Mouse (Mus musculus): ENCODE data around the gene Sec14l2. TPM values are rescaled to one million over a fixed set of nuclear protein-coding genes. Genes with fewer than 3 reads are reported as not detected.
"Not testable (repeated sequence)": the region's sequence is repeated elsewhere in the genome, so short reads cannot be mapped to it uniquely, and the experiment has no call there.

Gene Sec14l2
- polyA plus RNA-seq, 1 experiment from 2014 or later = 2.6 TPM

- Histone ChIP-seq H3K4me1 (no peaks in the 10 kb centered on the region), H3K4me2 (no peak overlapping the region), H3K27ac (no peak overlapping the region), H3K36me3 (replicated peaks) (peaks cover 26% of the 10 kb centered on the region), H3K4me3 (replicated peaks) (no peak overlapping the region), H3K27me3 (no peaks in the 10 kb centered on the region), H3K9ac (0 out of 2 replicates have a peak overlapping the region, but pooled peaks have one; percentile 17), H3K9me3 (no peaks in the 10 kb centered on the region)
- WGBS = 87% methylated on average over 10 of the region's 10 CpGs
- no peak for ATAC-seq (ENCODE audit: low FRiP score)
These were observed 23.9 kb upstream of the Sec14l2 start for GRCm38 (mm10) chr11:4147098-4147497.

DNA sequence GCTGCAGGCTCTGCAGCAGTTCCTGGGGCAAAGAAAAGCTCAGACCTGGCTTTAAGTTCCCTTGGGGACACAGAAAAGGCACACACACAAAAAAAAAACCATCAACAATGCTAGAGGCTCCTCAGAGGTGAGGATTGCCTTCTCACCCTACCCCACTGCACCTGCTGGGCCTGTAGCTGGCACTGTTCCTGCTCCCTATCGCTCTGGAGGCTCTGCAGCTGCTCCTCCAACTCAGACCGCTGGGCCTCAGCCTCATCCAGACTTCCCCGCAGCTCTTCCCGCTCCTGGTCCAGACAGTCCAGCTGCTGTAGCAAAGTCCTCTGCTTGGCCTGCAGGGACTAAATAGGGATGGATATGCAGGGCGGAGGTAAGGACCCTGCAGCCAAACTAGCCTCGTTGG is 23.2 kb upstream of the Sec14l2 start:
- H3K27ac ChIP-seq = no peak overlapping the region
- H3K9me3 ChIP-seq = no peaks in the 10 kb centered on the region
- H3K4me3 ChIP-seq (replicated peaks) = no peak overlapping the region
- no peaks in the 10 kb centered on the region for H3K27me3 ChIP-seq
- H3K4me1 ChIP-seq = no peaks in the 10 kb centered on the region
- 77% methylated on average over 6 of the region's 6 CpGs for WGBS
- no peak for ATAC-seq (ENCODE audit: low FRiP score)
- H3K36me3 ChIP-seq (replicated peaks) = peaks cover 33% of the 10 kb centered on the region
- 0 out of 2 replicates have a peak overlapping the region, but pooled peaks have one; percentile 12 for H3K9ac ChIP-seq
- H3K4me2 ChIP-seq = no peak overlapping the region

- no peak overlapping the region for H3K27ac ChIP-seq
- WGBS = 91% methylated on average over 21 of the region's 21 CpGs
- no peak overlapping the region for H3K4me2 ChIP-seq
- no peak overlapping the region for H3K4me3 ChIP-seq (replicated peaks)
- no peak overlapping the region for H3K9ac ChIP-seq
- no peaks in the 10 kb centered on the region for H3K27me3 ChIP-seq
- peaks cover 60% of the 10 kb centered on the region for H3K36me3 ChIP-seq (replicated peaks)
- H3K9me3 ChIP-seq = no peaks in the 10 kb centered on the region
- no peak for ATAC-seq (ENCODE audit: low FRiP score)
- H3K4me1 ChIP-seq = no peaks in the 10 kb centered on the region
These were observed 20.3 kb upstream of the Sec14l2 start for GRCm38 (mm10) chr11:4143281-4144062.

GRCm38 (mm10) chr11:4142352-4142751 is 19.1 kb upstream of the Sec14l2 start:
- WGBS = 86% methylated on average over 4 of the region's 4 CpGs
- H3K27ac ChIP-seq = no peak overlapping the region
- no peaks in the 10 kb centered on the region for H3K27me3 ChIP-seq
- H3K4me3 ChIP-seq (replicated peaks) = no peak overlapping the region
- ATAC-seq (ENCODE audit: low FRiP score) = no peak
- peaks cover 5% of the 10 kb centered on the region; the same call in 1 of the 2 replicates for H3K4me1 ChIP-seq
- H3K9me3 ChIP-seq = no peaks in the 10 kb centered on the region
- peaks cover 69% of the 10 kb centered on the region for H3K36me3 ChIP-seq (replicated peaks)
- no peak overlapping the region for H3K9ac ChIP-seq
- H3K4me2 ChIP-seq = no peak overlapping the region

GRCm38 (mm10) chr11:4141505-4141904 is 18.3 kb upstream of the Sec14l2 start:
- Histone ChIP-seq H3K4me1 (peaks cover 13% of the 10 kb centered on the region), H3K27me3 (no peaks in the 10 kb centered on the region), H3K9ac (no peak overlapping the region), H3K4me3 (replicated peaks) (no peak overlapping the region), H3K36me3 (replicated peaks) (peaks cover 74% of the 10 kb centered on the region), H3K9me3 (no peaks in the 10 kb centered on the region), H3K4me2 (no peak overlapping the region), H3K27ac (no peak overlapping the region)
- no peak for ATAC-seq (ENCODE audit: low FRiP score)

- no peak for ATAC-seq (ENCODE audit: low FRiP score)
- Histone ChIP-seq H3K4me3 (replicated peaks) (no peak overlapping the region), H3K4me2 (no peak overlapping the region), H3K27me3 (no peaks in the 10 kb centered on the region), H3K9me3 (no peaks in the 10 kb centered on the region), H3K9ac (no peak overlapping the region), H3K36me3 (replicated peaks) (peaks cover 67% of the 10 kb centered on the region), H3K27ac (no peak overlapping the region), H3K4me1 (peaks cover 23% of the 10 kb centered on the region)
- WGBS = 85% methylated on average over 2 of the region's 2 CpGs
These were observed 15.7 kb upstream of the Sec14l2 start for GRCm38 (mm10) chr11:4138964-4139363.

DNA sequence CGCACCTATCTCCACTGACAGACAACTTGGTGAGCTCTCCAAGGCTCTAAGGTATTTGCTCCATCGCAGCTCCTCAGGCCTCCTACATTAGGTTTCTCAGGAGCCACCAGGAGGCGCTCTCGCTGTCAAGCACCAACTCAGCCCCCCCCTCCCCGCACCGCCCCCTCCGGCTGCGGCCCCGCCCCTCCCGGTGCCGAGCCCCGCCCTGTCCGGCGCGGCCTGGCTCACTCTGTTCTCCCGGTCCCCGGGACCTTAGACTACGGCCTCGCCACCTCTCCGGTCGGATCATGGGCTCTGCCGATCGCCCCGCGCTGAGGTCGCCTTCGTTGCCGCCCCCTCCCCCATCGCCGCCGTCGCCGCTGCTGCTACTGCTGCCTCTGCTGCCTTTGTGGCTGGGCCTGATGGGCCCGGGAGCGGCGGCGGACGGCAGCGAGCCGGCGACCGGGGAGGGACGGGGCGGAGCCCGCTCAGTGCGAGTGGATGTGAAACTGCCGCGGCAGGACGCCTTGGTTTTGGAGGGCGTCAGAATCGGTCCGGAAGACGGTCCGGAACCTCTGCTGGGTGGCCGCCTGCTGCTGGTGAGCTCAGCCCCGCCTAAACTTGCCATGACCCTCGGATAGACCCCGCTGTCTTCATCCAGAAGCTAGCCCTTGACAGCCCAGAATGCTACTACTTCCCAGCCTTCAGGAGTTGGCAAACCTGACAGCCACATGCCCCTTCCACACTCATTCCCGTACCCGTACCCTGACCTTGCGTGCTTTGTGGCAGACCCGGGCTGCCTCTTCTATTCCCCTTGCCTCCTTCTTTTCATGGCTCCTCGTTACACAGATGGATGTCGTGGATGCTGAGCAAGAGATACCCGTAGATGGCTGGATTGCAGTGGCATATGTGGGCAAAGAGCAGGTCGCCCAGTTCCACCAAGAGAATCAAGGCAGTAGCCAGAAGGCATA is 12.0 kb upstream of the Sec14l2 start, which contains the start of gene Rnf215:
Rnf215 (plus strand) TSS at position 217 of the 950 bp plus-strand sequence.
- Histone ChIP-seq H3K4me2 (peak within 1 kb of the TSS; percentile 76), H3K4me1 (peaks cover 26% of the 10 kb centered on the region), H3K9ac (peak within 1 kb of the TSS; percentile 97), H3K27me3 (no peaks in the 10 kb centered on the region), H3K9me3 (peaks cover 3% of the 10 kb centered on the region; the same call in 1 of the 2 replicates), H3K36me3 (replicated peaks) (peaks cover 30% of the 10 kb centered on the region), H3K27ac (peak within 1 kb of the TSS; percentile 79), H3K4me3 (replicated peaks) (peak within 1 kb of the TSS; percentile 88)
- peak; percentile 95 for ATAC-seq (ENCODE audit: low FRiP score)
- 2% methylated on average over 65 of the region's 66 CpGs for WGBS

- H3K4me1 ChIP-seq = peaks cover 26% of the 10 kb centered on the region
- no peak overlapping the region for H3K9ac ChIP-seq
- no peaks in the 10 kb centered on the region for H3K27me3 ChIP-seq
- H3K27ac ChIP-seq = no peak overlapping the region
- ATAC-seq (ENCODE audit: low FRiP score) = no peak; the same call in 1 of the 2 replicates
- no peak overlapping the region; the same call in 1 of the 2 replicates for H3K4me3 ChIP-seq (replicated peaks)
- 58% methylated on average over 6 of the region's 6 CpGs for WGBS
- H3K9me3 ChIP-seq = peaks cover 3% of the 10 kb centered on the region; the same call in 1 of the 2 replicates
- H3K36me3 ChIP-seq (replicated peaks) = peaks cover 22% of the 10 kb centered on the region
- peak overlapping the region; percentile 76; the same call in 1 of the 2 replicates for H3K4me2 ChIP-seq
These were observed 11.2 kb upstream of the Sec14l2 start for GRCm38 (mm10) chr11:4134400-4134799.

GRCm38 (mm10) chr11:4133450-4133849 is 10.2 kb upstream of the Sec14l2 start:
- 57% methylated on average over 3 of the region's 3 CpGs for WGBS
- Histone ChIP-seq H3K4me2 (no peak overlapping the region), H3K27me3 (no peaks in the 10 kb centered on the region), H3K9me3 (peaks cover 3% of the 10 kb centered on the region; the same call in 1 of the 2 replicates), H3K36me3 (replicated peaks) (peaks cover 14% of the 10 kb centered on the region), H3K9ac (no peak overlapping the region), H3K27ac (no peak overlapping the region), H3K4me1 (peaks cover 26% of the 10 kb centered on the region), H3K4me3 (replicated peaks) (no peak overlapping the region)
- ATAC-seq (ENCODE audit: low FRiP score) = no peak

GRCm38 (mm10) chr11:4128461-4128860 is 5.2 kb upstream of the Sec14l2 start:
- H3K4me1 ChIP-seq; H3K4me3 ChIP-seq (replicated peaks); H3K4me2 ChIP-seq; H3K27me3 ChIP-seq; H3K27ac ChIP-seq; H3K36me3 ChIP-seq (replicated peaks); H3K9ac ChIP-seq; ATAC-seq (ENCODE audit: low FRiP score): not testable (repeated sequence)
- peaks cover 19% of the 10 kb centered on the region; the same call in 1 of the 2 replicates for H3K9me3 ChIP-seq
- WGBS = 94% methylated on average over 4 of the region's 4 CpGs

GRCm38 (mm10) chr11:4127059-4127458 is 3.8 kb upstream of the Sec14l2 start:
- no peak overlapping the region for H3K27ac ChIP-seq
- H3K4me3 ChIP-seq (replicated peaks) = no peak overlapping the region
- H3K4me1 ChIP-seq = 0 out of 2 replicates have a peak, but pooled peaks cover 3% of the 10 kb centered on the region
- peaks cover 4% of the 10 kb centered on the region; the same call in 1 of the 2 replicates for H3K27me3 ChIP-seq
- no peak for ATAC-seq (ENCODE audit: low FRiP score)
- H3K4me2 ChIP-seq = no peak overlapping the region
- H3K9me3 ChIP-seq = 0 out of 2 replicates have a peak, but pooled peaks cover 17% of the 10 kb centered on the region
- 90% methylated on average over 1 of the region's 1 CpGs for WGBS
- no peak overlapping the region for H3K9ac ChIP-seq
- no peaks in the 10 kb centered on the region for H3K36me3 ChIP-seq (replicated peaks)

- ATAC-seq (ENCODE audit: low FRiP score) = no peak
- H3K4me3 ChIP-seq (replicated peaks) = no peak overlapping the region
- no peak overlapping the region for H3K27ac ChIP-seq
- WGBS = 65% methylated on average over 5 of the region's 5 CpGs
- H3K9me3 ChIP-seq = 0 out of 2 replicates have a peak, but pooled peaks cover 17% of the 10 kb centered on the region
- no peaks in the 10 kb centered on the region for H3K36me3 ChIP-seq (replicated peaks)
- H3K4me2 ChIP-seq = no peak overlapping the region
- H3K27me3 ChIP-seq = peaks cover 24% of the 10 kb centered on the region
- H3K4me1 ChIP-seq = peaks cover under 1% of the 10 kb centered on the region
- H3K9ac ChIP-seq = no peak overlapping the region
These were observed 707 bp upstream of the Sec14l2 start for GRCm38 (mm10) chr11:4123922-4124321.

Data from forebrain, embryonic 12.5 days (tissue).